Mouse (Mus musculus) intestine, embryonic 14.5 days (tissue): ENCODE results near the gene Ccnf. TPM values are rescaled to one million over a fixed set of nuclear protein-coding genes. Genes with fewer than 3 reads are reported as not detected.

ENCODE experiments used
- ATAC-seq: fragments of 200-750 bp; cut with Nextera tagmentation; replicated peaks from 2 replicates; pipeline ENCODE4 v1.8.0; 2017; ENCODE audit warnings: low read depth, moderate number of reproducible peaks, moderate TSS enrichment, moderate library complexity; ENCODE audit not compliant: low FRiP score, low TSS enrichment
- DNase-seq: peaks from one replicate; pipeline ENCODE4 v3.0.0-alpha.2; 2018; ENCODE audit warnings: low spot score
- H3K27ac ChIP-seq: fragments of 300-500 bp; sonication (generic); 2 replicates; pipeline ENCODE4 v1.5.1; 2014; ENCODE audit warnings: low read depth, mild to moderate bottlenecking, control low read depth
- H3K27me3 ChIP-seq: fragments of 300-500 bp; sonication (generic); replicated peaks from 2 replicates; pipeline ENCODE4 v1.6.1; 2014; ENCODE audit warnings: low read length, control low read depth; ENCODE audit not compliant: control insufficient read depth, insufficient read depth
- H3K36me3 ChIP-seq: fragments of 300-500 bp; sonication (generic); 2 replicates; pipeline ENCODE4 v1.6.1; 2014; ENCODE audit warnings: low read length, control low read depth; ENCODE audit not compliant: control insufficient read depth, insufficient read depth
- H3K4me1 ChIP-seq: fragments of 300-500 bp; sonication (generic); replicated peaks from 2 replicates; pipeline ENCODE4 v1.6.1; 2014; ENCODE audit warnings: low read length, control low read depth, mixed read lengths; ENCODE audit not compliant: control insufficient read depth, insufficient read depth
- H3K4me2 ChIP-seq: fragments of 300-500 bp; sonication (generic); 2 replicates; pipeline ENCODE4 v1.6.1; 2014; ENCODE audit warnings: low read length
- H3K4me3 ChIP-seq: fragments of 300-500 bp; sonication (generic); 2 replicates; pipeline ENCODE4 v1.5.1; 2014; ENCODE audit warnings: low read depth, low read length, control low read depth, mixed read lengths
- H3K9ac ChIP-seq: fragments of 300-500 bp; sonication (generic); 2 replicates; pipeline ENCODE4 v1.6.1; 2014; ENCODE audit warnings: mild to moderate bottlenecking, low read length
- H3K9me3 ChIP-seq: fragments of 300-500 bp; sonication (generic); 2 replicates; pipeline ENCODE4 v1.6.1; 2016; ENCODE audit warnings: low read length, control low read depth; ENCODE audit not compliant: control insufficient read depth
- WGBS: fragments of 180-500 bp; shearing (Covaris S2); extraction: QIAGEN DNeasy Blood & Tissue Kit; methylation state at CpG from one replicate; pipeline ENCODE4 v1.1.7; 2014; 5-methylcytosine and 5-hydroxymethylcytosine counted together
- microRNA-seq: library from miRNA; unstranded; fragments of <30 nt; microRNA quantifications from one replicate; pipeline ENCODE4, GENCODE M21; 2016
- polyA plus RNA-seq: library from polyadenylated mRNA; unstranded; fragments of >200 nt; fragmentation: Nextera tagmentation; extraction: Ambion mirVana; gene quantifications from 2 replicates; pipeline ENCODE4 v1.2.1, GENCODE M21; 2014

Ccnf gene
- polyA plus RNA-seq, 1 experiment from 2014 or later = 59.8 TPM

GRCm38 (mm10) chr17:24190934-24191333, 60.4 kb downstream of the Ccnf start:
- Histone ChIP-seq H3K4me3 (no peak overlapping the region), H3K9ac (no peak overlapping the region), H3K27me3 (no peaks in the 10 kb centered on the region), H3K36me3 (0 out of 2 replicates have a peak, but pooled peaks cover 3% of the 10 kb centered on the region), H3K4me2 (no peak overlapping the region), H3K4me1 (no peaks in the 10 kb centered on the region), H3K9me3 (no peaks in the 10 kb centered on the region), H3K27ac (no peak overlapping the region)
- DNase-seq (no peak), ATAC-seq (no peak)
- WGBS = 87% methylated on average over 2 of the region's 2 CpGs

DNA sequence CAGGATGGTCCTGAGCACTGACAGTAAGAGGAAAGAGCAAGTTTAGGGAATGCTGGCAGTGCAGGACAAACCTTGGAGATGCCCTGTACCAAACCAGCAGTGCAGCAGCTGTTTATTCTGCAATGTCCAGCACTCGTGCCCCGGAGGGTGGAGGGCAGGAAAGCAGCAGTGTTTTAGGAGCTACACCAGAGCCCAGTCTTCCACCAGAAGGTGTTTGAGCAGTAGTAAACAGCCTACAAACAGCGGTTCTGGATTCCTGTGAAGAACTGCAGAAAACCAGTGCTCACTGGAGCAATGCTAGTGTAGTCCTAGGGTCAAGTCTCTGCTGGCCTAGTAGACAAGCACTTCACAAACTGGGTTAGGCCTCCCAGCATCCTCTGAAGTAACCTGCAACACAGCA, 77.0 kb downstream of the Ccnf start:
- DNase-seq = no peak

DNA sequence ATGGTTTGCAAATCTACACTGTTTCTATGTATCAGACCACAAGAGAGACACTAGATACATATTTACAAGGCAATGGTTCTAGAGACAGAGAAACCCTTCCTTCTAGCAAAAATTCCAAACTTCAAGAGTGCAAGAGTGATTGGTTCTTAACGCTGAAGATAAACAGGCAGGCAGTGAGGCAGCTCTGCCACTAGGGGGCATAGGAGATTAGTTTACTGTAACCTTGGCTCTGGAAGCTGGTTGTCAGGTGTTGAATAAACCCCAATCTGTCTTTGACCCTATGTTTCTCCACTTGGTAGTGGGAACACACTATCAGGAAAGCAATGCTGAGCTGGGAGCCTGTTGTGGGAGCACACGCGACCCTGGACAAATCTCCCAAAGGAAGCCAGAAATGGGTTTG, 77.9 kb downstream of the Ccnf start:
- peak; percentile 72 for DNase-seq
- Histone ChIP-seq H3K9ac (no peak overlapping the region), H3K27me3 (no peaks in the 10 kb centered on the region), H3K9me3 (no peaks in the 10 kb centered on the region), H3K4me3 (no peak overlapping the region), H3K36me3 (no peaks in the 10 kb centered on the region), H3K27ac (no peak overlapping the region), H3K4me2 (no peak overlapping the region), H3K4me1 (peaks cover 5% of the 10 kb centered on the region)
- 5% methylated on average over 3 of the region's 3 CpGs for WGBS
- no peak for ATAC-seq

More for the DNA sequence above, 77.0 kb downstream of the Ccnf start:
- H3K4me1 ChIP-seq = peaks cover 4% of the 10 kb centered on the region; the same call in 1 of the 2 replicates
- 73% methylated on average over 3 of the region's 3 CpGs for WGBS
- H3K27me3 ChIP-seq = no peaks in the 10 kb centered on the region
- H3K27ac ChIP-seq = no peak overlapping the region
- no peaks in the 10 kb centered on the region for H3K36me3 ChIP-seq
- H3K4me3 ChIP-seq = no peak overlapping the region
- H3K9ac ChIP-seq = no peak overlapping the region
- no peaks in the 10 kb centered on the region for H3K9me3 ChIP-seq
- no peak for ATAC-seq
- no peak overlapping the region for H3K4me2 ChIP-seq

Small RNA genes lying within 50 kb of the gene (microRNA-seq; reads per million reads assigned to microRNA genes)
- gene Mir5134 (2.1 reads per million, percentile 23 among the genes with 10 or more reads in this experiment), gene Mir6965 (1.2 reads per million, percentile 10 among the genes with 10 or more reads in this experiment)

Other genes starting within 250 kb of the Ccnf start
- 0.28 and 0.43 TPM in 2 replicates for gene Prss27, start 213.3 kb downstream of the Ccnf start, polyA plus RNA-seq
- 52.8 and 61.2 TPM in 2 replicates for gene Kctd5, start 178.0 kb downstream of the Ccnf start, polyA plus RNA-seq
- gene Pdpk1, start 100.6 kb downstream of the Ccnf start, polyA plus RNA-seq = 35.3 and 39.2 TPM in 2 replicates
- gene Amdhd2, start 87.7 kb downstream of the Ccnf start, polyA plus RNA-seq = 27.1 and 28.0 TPM in 2 replicates
- 556 and 564 TPM in 2 replicates for gene Atp6v0c, start 81.8 kb downstream of the Ccnf start, polyA plus RNA-seq
- 4.8 and 5.8 TPM in 2 replicates for gene Tbc1d24, start 45.9 kb downstream of the Ccnf start, polyA plus RNA-seq
- 7.8 and 8.7 TPM in 2 replicates for gene Ntn3, start 42.0 kb downstream of the Ccnf start, polyA plus RNA-seq
- gene Tedc2, start 30.6 kb downstream of the Ccnf start, polyA plus RNA-seq = 13.5 and 14.4 TPM in 2 replicates
- gene Abca17, start 99.6 kb upstream of the Ccnf start, polyA plus RNA-seq = not detected in 2 replicates
- 12.8 and 15.5 TPM in 2 replicates for gene Abca3, start 100.5 kb upstream of the Ccnf start, polyA plus RNA-seq
- gene Rnps1, start 163.1 kb upstream of the Ccnf start, polyA plus RNA-seq = 267 and 292 TPM in 2 replicates
- gene Eci1, start 175.2 kb upstream of the Ccnf start, polyA plus RNA-seq = 104 and 106 TPM in 2 replicates
- 2.4 TPM in 2 replicates for gene Dnase1l2, start 191.6 kb upstream of the Ccnf start, polyA plus RNA-seq
- 23.2 and 23.8 TPM in 2 replicates for gene E4f1, start 218.8 kb upstream of the Ccnf start, polyA plus RNA-seq
- gene Pgp, start 218.9 kb upstream of the Ccnf start, polyA plus RNA-seq = 73.1 and 81.0 TPM in 2 replicates
- 0.50 and 0.53 TPM in 2 replicates for gene Bricd5, start 222.4 kb upstream of the Ccnf start, polyA plus RNA-seq
- gene Mlst8, start 227.6 kb upstream of the Ccnf start, polyA plus RNA-seq = 32.3 and 32.7 TPM in 2 replicates
- gene Caskin1, start 237.1 kb upstream of the Ccnf start, polyA plus RNA-seq = 2.1 and 2.8 TPM in 2 replicates